Mouse (Mus musculus) CD4-positive, CD25-positive, alpha-beta regulatory T cell, adult 4 months (primary cell): ENCODE measurements at regions not wholly inside any gene's neighbourhood (a gene's known extent, or its start where the extent isn't known, plus 50 kb on each side); places are given as distances from the start of the nearest gene placed in this dataset.

ENCODE experiments used
- ATAC-seq: one replicate; pipeline ENCODE4 v1.8.0; 2017

DNA sequence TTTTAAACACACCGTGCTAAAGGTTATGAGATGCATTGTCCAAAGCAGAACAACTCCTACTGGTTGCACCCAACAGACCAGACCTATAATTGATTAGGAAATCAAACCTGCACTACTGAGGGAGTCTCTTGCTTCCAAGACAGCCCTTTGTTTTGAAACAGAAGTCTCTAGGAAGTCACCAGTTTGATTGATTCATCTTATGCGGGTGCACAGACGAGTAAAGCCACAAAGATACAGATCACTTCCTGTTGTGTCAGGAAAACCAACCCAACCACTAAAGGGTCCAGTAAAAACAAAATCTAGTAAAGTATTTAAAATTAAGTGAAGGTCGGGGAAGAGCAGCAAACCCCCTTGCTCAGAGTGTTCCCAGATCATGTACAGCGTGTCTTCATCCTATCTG is 58.3 kb upstream of the N6amt1 start:
- no peak for ATAC-seq

GRCm38 (mm10) chr16:87292826-87293225 is 61.2 kb upstream of the N6amt1 start:
- ATAC-seq, result no peak

- ATAC-seq, result no peak
These were observed 62.3 kb upstream of the N6amt1 start for GRCm38 (mm10) chr16:87291716-87292115.

GRCm38 (mm10) chr16:87285639-87286038 is 68.3 kb upstream of the N6amt1 start:
- ATAC-seq, result no peak

GRCm38 (mm10) chr16:87284835-87285510 is 69.0 kb upstream of the N6amt1 start:
- peak; percentile 56 for ATAC-seq

DNA sequence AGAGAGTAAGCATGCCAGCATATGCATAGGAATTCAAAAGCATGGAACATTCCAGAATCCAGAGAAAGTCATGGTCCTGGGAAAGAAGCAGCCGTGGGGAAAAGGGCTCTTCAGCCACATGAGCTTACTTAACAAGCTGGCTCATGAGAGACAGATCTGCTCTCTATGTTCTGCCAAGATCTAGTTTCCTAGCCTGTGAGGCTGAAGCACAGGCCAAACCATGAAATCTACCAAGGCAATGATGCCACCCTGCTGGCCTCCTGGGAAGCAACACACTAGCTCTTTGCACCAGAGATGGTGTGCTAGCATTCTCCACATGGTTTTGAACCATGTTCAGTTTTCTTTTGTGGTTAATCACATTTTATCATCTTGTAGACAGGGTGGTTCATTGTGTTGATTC is 75.5 kb upstream of the N6amt1 start:
- ATAC-seq, result no peak

GRCm38 (mm10) chr16:87272363-87272762 is 81.6 kb upstream of the N6amt1 start:
- no peak for ATAC-seq

- ATAC-seq, result no peak
These were observed 85.8 kb upstream of the N6amt1 start for GRCm38 (mm10) chr16:87267954-87268804.

- no peak for ATAC-seq
These were observed 86.5 kb upstream of the N6amt1 start for GRCm38 (mm10) chr16:87267517-87267916.

DNA sequence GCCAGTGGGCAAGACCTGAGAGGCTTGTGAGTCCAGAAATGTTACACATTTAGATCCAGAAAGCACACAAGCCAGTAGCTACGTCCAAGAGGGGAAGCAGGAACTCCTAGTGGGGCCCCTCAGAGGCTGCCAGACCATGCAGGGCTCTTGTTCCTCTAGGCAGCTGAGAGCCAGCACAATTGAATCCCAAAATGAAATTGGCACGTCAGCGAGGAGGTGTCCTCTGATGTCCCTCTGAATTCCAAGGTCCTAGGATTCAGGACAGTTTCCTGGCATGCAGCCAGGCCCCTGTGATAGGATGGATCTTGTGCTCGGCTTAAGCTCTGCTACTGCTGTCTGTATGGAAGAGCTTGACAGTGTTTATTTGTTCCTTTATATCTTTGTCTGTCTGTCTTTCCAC is 90.4 kb upstream of the N6amt1 start:
- no peak for ATAC-seq

- no peak for ATAC-seq
These were observed 90.9 kb upstream of the N6amt1 start for GRCm38 (mm10) chr16:87263041-87263440.

GRCm38 (mm10) chr16:87262497-87262896 is 91.5 kb upstream of the N6amt1 start:
- ATAC-seq, result no peak

GRCm38 (mm10) chr16:87261527-87261926 is 92.5 kb upstream of the N6amt1 start:
- no peak for ATAC-seq

- no peak for ATAC-seq
These were observed 99.2 kb upstream of the N6amt1 start for GRCm38 (mm10) chr16:87254736-87255135.

DNA sequence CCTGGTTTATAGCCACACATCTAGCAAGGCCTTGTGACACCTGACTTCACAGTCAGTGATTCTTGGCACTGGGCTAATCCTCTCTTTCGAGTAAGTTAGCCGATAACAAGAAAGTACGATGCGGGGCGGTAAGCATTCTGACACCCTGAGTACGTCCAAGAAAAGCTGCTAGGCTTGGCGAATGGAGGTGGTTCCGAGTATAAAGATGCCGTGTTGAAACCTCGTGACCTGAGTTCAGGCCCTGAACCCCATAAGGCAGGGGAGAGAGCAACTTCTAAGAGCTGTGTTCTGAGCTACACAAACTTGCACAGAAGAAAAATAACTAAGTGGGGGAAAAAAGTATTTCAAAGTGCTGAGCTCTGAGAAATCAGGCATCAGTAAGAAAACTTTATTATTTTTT is 103.5 kb upstream of the N6amt1 start:
- no peak for ATAC-seq

DNA sequence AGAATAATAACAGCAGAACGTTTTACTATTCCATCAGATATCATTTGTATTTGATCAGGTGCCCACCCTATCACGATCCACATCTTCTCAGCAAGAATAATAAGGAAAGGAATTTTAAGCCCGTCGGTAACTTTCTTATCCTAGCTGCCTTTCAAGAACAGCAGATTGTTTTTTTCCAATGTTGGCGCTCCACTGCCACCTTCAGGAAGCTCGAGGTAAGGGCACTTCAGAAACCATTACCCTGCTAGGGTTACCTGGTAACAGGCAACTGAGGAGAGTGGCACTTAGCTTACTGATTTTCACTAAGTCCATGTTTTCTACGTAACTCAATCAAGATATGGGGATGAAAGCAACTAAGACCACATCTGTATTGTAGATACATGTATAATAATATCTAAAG is 104.1 kb upstream of the N6amt1 start:
- no peak for ATAC-seq

DNA sequence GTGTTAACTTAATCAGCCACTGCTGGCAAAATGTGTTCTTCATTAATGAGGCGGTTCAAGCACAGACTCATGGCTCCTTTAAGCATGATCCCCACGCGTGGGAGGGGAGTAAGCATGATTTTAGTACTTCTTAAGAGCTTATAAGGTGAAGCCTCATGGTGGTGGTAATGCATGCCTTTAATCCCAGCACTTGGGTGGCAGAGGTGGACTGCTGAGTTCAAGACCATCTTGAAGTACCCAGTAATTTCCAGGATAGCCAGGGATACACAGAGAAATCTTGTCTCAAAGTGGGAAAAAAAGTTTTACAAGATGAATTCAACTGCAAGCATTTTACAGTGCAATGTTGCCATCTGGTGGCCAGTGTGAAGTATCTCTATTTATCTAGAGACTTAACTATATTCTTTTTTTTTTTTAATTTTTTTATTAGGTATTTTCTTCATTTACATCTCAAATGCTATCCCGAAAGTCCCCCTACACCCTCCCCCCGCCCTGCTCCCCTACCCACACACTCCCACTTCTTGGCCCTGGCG is 105.4 kb upstream of the N6amt1 start:
- no peak for ATAC-seq

DNA sequence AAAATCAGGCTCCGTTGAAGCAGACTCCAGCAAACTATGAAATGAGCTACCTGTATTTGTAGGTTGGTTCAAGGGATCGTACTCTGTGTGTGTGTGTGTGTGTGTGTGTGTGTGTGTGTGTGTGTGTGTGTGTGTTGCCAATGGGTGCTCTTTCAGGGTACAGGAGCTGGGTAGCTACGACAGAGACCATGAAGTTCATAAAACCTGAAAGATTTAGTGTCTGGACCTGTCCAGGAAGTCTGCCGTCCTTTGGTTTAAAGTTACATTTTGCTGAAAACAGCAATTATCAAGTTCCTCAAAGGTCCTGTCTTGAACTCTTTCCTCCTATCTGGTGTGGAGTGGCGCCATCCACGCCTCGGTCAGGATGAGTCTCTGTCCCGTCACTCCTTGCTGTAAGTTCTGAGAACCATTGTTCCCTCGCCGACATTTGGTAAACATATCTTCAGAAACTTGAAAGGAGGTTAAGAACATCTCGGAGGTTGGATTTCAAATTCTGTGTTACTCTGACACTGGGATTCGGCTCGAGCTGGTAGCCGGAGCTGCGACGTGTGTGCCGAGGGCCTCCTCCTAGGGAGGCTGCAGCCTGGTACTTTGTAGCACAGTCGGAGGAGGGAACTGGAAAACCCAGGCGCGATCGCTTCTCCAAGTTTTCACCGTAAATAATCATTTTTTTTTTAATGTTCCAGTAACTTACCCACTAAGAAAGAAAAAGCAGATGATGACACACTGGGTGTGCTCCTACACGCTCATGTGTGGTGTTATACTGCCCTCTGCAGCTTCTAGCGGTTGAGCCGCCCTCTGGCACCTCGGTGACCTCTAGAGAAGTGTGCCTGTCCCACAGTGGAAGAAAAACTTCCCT is 107.8 kb upstream of the N6amt1 start:
- ATAC-seq, result no peak

DNA sequence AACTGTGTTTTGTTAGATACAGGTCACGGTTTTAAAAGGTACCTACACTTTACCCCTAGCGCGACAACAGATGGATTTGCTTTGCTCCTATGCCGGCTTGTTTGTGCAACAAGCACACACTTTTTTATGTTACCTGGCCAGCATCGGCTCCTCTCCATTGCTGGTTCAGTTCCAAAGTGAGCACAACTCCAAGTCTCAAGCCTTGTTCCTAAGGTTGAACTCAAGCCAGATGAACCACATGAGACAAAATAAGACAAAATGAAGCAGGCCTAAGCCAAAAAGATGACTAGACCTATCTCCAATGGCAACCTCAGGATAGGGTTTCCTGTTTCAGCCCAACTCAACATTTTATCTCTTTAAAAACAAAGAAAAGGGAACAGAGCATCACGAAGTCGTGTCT is 108.5 kb upstream of the N6amt1 start:
- ATAC-seq, result no peak

GRCm38 (mm10) chr16:87242027-87242426 is 112.0 kb upstream of the N6amt1 start:
- ATAC-seq, result no peak

GRCm38 (mm10) chr16:87239105-87239504 is 114.9 kb upstream of the N6amt1 start:
- no peak for ATAC-seq

- no peak for ATAC-seq
These were observed 119.8 kb upstream of the N6amt1 start for GRCm38 (mm10) chr16:87234199-87234598.

- no peak for ATAC-seq
These were observed 128.4 kb upstream of the N6amt1 start for GRCm38 (mm10) chr16:87225595-87225994.
